Mouse (Mus musculus) layer of hippocampus, adult 18-20 months (tissue): ENCODE measurements around the gene Acot4. TPM values are rescaled to one million over a fixed set of nuclear protein-coding genes. Genes with fewer than 3 reads are reported as not detected.
"Not testable (repeated sequence)": the region's sequence is repeated elsewhere in the genome, so short reads cannot be mapped to it uniquely, and the experiment has no call there.

ENCODE experiments used
- DNase-seq, 2 experiments: peaks; one replicate each; pipeline ENCODE4 v3.0.0; 2022; ENCODE audit warnings: low spot score in 2 of 2
- total RNA-seq, 2 experiments: library from RNA; stranded (reverse); gene quantifications; 2 replicates each; pipeline ENCODE4 v1.2.3; 2021

Gene Acot4
- total RNA-seq, 2 experiments from 2014 or later, result 2.7 to 3.9 TPM

GRCm38 (mm10) chr12:84030659-84031332, 7.4 kb upstream of the Acot4 start:
- DNase-seq, result peak; percentile 54 to 90

GRCm38 (mm10) chr12:84032854-84033253, 5.3 kb upstream of the Acot4 start:
- no peak for DNase-seq

- DNase-seq, result not testable (repeated sequence)
Observed at GRCm38 (mm10) chr12:84033302-84033701, 4.9 kb upstream of the Acot4 start.

GRCm38 (mm10) chr12:84034108-84034507, 4.1 kb upstream of the Acot4 start:
- no peak for DNase-seq

GRCm38 (mm10) chr12:84038691-84039111, 522 bp downstream of the Acot4 start, which contains the start of gene Gm49366:
Gene Gm49366, plus strand, starts transcription at chr12:84038935.
- DNase-seq, result peak in 1 of 2 experiments; percentile 36

- no peak for DNase-seq
Observed at GRCm38 (mm10) chr12:84042248-84042647, 4.1 kb downstream of the Acot4 start.

- DNase-seq, result no peak
Observed at GRCm38 (mm10) chr12:84044045-84044444, 5.9 kb downstream of the Acot4 start.

- no peak for DNase-seq
Observed at GRCm38 (mm10) chr12:84046906-84047305, 8.7 kb downstream of the Acot4 start.

- DNase-seq, result not testable (repeated sequence)
Observed at GRCm38 (mm10) chr12:84050744-84051143, 12.6 kb downstream of the Acot4 start.

GRCm38 (mm10) chr12:84051937-84052474, 13.8 kb downstream of the Acot4 start, which contains the start of gene Acot3:
Gene Acot3, plus strand, starts transcription at chr12:84052144.
- no peak for DNase-seq

GRCm38 (mm10) chr12:84052609-84053008, 14.4 kb downstream of the Acot4 start:
- no peak for DNase-seq

- DNase-seq, result peak in 1 of 2 experiments; percentile 23
Observed at GRCm38 (mm10) chr12:84053173-84053572, 15.0 kb downstream of the Acot4 start.

GRCm38 (mm10) chr12:84053679-84054391, 15.7 kb downstream of the Acot4 start:
- DNase-seq, result peak in 1 of 2 experiments; percentile 36

GRCm38 (mm10) chr12:84060946-84061345, 22.8 kb downstream of the Acot4 start:
- peak in 1 of 2 experiments; percentile 35 for DNase-seq

- no peak for DNase-seq
Observed at GRCm38 (mm10) chr12:84062336-84062735, 24.2 kb downstream of the Acot4 start.

- DNase-seq, result no peak
Observed at GRCm38 (mm10) chr12:84063228-84063627, 25.0 kb downstream of the Acot4 start.

- DNase-seq, result no peak
Observed at GRCm38 (mm10) chr12:84063833-84064232, 25.7 kb downstream of the Acot4 start.

- no peak for DNase-seq
Observed at GRCm38 (mm10) chr12:84064621-84065020, 26.4 kb downstream of the Acot4 start.

GRCm38 (mm10) chr12:84067752-84068151, 29.6 kb downstream of the Acot4 start:
- no peak for DNase-seq

GRCm38 (mm10) chr12:84068296-84068695, 30.1 kb downstream of the Acot4 start:
- no peak for DNase-seq

- DNase-seq, result no peak
Observed at GRCm38 (mm10) chr12:84068986-84069385, 30.8 kb downstream of the Acot4 start, which contains the start of gene Acot5. Gene Acot5, plus strand, starts transcription at chr12:84069325.

- peak in 1 of 2 experiments; percentile 53 for DNase-seq
Observed at GRCm38 (mm10) chr12:84069582-84069981, 31.4 kb downstream of the Acot4 start.
